Mouse (Mus musculus) embryonic facial prominence, embryonic 12.5 days (tissue): ENCODE measurements around the gene Gm15128. TPM values are rescaled to one million over a fixed set of nuclear protein-coding genes. Genes with fewer than 3 reads are reported as not detected.
"Not testable (repeated sequence)": the region's sequence is repeated elsewhere in the genome, so short reads cannot be mapped to it uniquely, and the experiment has no call there.

Source experiments
- ATAC-seq: fragments of 200-750 bp; cut with Nextera tagmentation; 2 replicates; pipeline ENCODE4 v1.8.0; 2017; ENCODE audit not compliant: insufficient number of reproducible peaks, insufficient read depth, low FRiP score, low TSS enrichment
- H3K27ac ChIP-seq: fragments of 300-500 bp; sonication (generic); 2 replicates; pipeline ENCODE4 v1.5.1; 2016; ENCODE audit warnings: mild to moderate bottlenecking
- H3K27me3 ChIP-seq: fragments of 300-500 bp; sonication (generic); 2 replicates; pipeline ENCODE4 v1.6.1; 2016; ENCODE audit warnings: mild to moderate bottlenecking, moderate library complexity
- H3K36me3 ChIP-seq: fragments of 300-500 bp; sonication (generic); 2 replicates; pipeline ENCODE4 v1.6.1; 2016; ENCODE audit warnings: mild to moderate bottlenecking
- H3K4me1 ChIP-seq: fragments of 300-500 bp; sonication (generic); 2 replicates; pipeline ENCODE4 v1.6.1; 2016
- H3K4me2 ChIP-seq: fragments of 300-500 bp; sonication (generic); replicated peaks from 2 replicates; pipeline ENCODE4 v1.6.1; 2016; ENCODE audit warnings: mild to moderate bottlenecking, moderate library complexity
- H3K4me3 ChIP-seq: fragments of 300-500 bp; sonication (generic); 2 replicates; pipeline ENCODE4 v1.5.1; 2016; ENCODE audit warnings: mild to moderate bottlenecking
- H3K9ac ChIP-seq: fragments of 300-500 bp; sonication (generic); 2 replicates; pipeline ENCODE4 v1.6.1; 2016; ENCODE audit warnings: mild to moderate bottlenecking, moderate library complexity
- H3K9me3 ChIP-seq: fragments of 300-500 bp; sonication (generic); 2 replicates; pipeline ENCODE4 v1.6.1; 2016; ENCODE audit warnings: mild to moderate bottlenecking, moderate library complexity
- WGBS: fragments of 180-500 bp; shearing (Covaris S2); methylation state at CpG from one replicate; pipeline ENCODE4 v1.1.7; 2016; 5-methylcytosine and 5-hydroxymethylcytosine counted together
- polyA plus RNA-seq: library from polyadenylated mRNA; unstranded; fragments of >200 nt; fragmentation: Nextera tagmentation; extraction: Ambion mirVana; gene quantifications from 2 replicates; pipeline ENCODE4 v1.2.1, GENCODE M21; 2016

Gene Gm15128
- polyA plus RNA-seq, result not detected in 2 replicates

DNA sequence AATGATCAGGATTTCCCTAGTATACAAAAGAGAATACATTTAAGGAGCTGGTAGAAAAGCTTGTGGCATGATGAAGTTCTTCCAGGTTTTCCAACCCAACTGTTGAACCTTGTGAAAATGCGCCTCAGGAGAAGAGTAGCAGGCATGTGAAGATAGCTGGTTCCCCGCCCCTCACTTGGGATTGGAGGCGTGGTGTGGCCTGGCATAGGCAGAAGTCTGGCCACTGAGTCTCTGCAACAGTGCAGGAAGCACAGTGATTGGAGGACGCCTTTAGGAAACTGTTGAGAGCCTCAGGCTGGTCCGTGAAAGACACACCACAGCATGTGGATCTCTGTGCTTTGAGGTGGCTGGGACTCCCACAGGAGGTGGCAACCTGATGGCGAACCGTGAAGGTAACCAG is at the start of gene Gm15128:
TSS of gene Gm15128 (plus strand) at position 301 of the 400 bp plus-strand sequence.
- WGBS, result 78% methylated on average over 7 of the region's 7 CpGs
- ATAC-seq, H3K27ac ChIP-seq: not testable (repeated sequence)

More for the DNA sequence above, at the start of gene Gm15128:
- not testable (repeated sequence) for H3K36me3 ChIP-seq, H3K27me3 ChIP-seq, H3K9ac ChIP-seq, H3K4me3 ChIP-seq, H3K9me3 ChIP-seq, H3K4me2 ChIP-seq, H3K4me1 ChIP-seq

Other genes starting within 250 kb of the Gm15128 start
- gene Lrch2, start 211.9 kb upstream of the Gm15128 start, polyA plus RNA-seq, result 7.8 and 8.0 TPM in 2 replicates
- not detected in 2 replicates for gene Gm15080, start 227.0 kb downstream of the Gm15128 start, polyA plus RNA-seq